Mouse (Mus musculus) erythroblast, embryonic 14.5 days (primary cell): ENCODE results near the gene Cers2.

Experiments
- GATA1 ChIP-seq: IDR thresholded peaks from 2 replicates; pipeline ENCODE4 v1.6.1; 2012; ENCODE audit warnings: low read length, inconsistent platforms, mixed read lengths
- TAL1 ChIP-seq: IDR thresholded peaks from 3 replicates; pipeline ENCODE4 v1.6.1; 2012; ENCODE audit warnings: low read length, inconsistent platforms, mixed read lengths

DNA sequence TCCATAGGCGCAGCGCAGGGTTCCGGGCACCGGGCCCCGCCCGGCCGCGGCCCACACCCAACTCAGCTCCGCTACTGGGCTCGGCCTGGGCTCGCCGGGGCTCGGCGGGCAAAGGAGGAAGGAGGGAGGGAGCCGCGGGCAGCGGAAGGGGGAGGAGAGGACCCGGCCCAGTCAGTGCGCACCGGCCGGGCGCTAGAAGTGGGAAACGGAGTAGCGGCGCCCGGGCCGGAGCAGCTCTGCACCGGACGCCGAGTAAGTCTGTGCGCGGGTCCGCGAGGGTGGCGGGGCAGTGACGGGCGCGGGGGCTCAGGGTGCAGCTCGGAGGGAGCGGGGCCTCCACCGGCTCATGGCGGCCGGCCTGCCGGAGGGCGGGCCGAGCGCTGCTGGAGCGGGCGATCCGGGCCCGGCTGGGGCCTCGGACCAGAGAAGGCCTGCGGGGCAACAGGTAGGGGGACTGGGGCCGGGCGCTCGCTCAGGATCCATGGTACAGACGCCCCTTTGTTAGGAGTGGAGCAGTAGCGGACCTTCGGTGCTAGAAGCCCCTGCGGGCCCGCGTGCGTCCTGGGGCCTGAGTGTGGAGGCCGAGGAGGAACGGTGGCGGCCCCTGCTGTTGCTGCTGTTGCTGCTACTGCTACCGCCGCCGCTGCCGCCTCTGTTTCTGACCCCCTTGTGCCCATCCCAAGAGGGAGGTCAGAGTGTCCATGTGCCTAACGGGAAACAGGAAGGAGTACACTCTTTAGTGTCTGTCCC lies 678 bp downstream of the Cers2 start:
- TF ChIP-seq GATA1, result no peak
- no peak for TF ChIP-seq TAL1
